Mouse (Mus musculus) megakaryocyte, embryonic 14.5 days (primary cell): ENCODE data around the gene Mroh9.

Source experiments
- FLI1 ChIP-seq: IDR thresholded peaks from 2 replicates; pipeline ENCODE4 v1.6.1; 2012; ENCODE audit warnings: low read length, inconsistent platforms, mixed read lengths
- GATA1 ChIP-seq: IDR thresholded peaks from 3 replicates; pipeline ENCODE4 v1.6.1; 2012; ENCODE audit warnings: mixed read lengths, low read length, inconsistent platforms, borderline replicate concordance

DNA sequence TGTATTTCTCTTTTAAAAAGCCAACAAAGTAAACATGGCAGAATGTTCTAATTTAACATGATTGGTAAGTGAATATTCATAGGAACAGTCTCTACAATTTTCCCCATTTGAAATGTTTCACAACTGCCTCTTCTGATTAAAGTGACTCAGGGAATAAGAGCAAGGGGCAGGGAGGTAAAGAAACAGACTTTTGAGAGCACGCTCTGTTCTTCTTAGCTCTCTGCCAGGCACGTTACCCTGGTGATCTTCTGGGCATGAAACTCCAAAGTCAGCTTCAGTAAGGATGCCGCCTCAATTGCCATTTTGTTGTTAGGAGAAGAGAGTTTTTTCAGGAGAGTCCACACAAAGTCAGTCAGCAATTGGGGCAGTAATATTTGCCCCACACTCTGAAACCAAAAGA is 25.1 kb downstream of the Mroh9 start:
- TF ChIP-seq GATA1 (no peak), FLI1 (no peak)
